Mouse (Mus musculus): Measurements from ENCODE around the gene Bmp2k.

GRCm38 (mm10) chr5:96964062-96965028 lies 33.1 kb upstream of the Bmp2k start:
- TF ChIP-seq CTCF (IDR thresholded peaks at IDR 0.05; ENCODE audit: insufficient read depth, low read length) (no peak), POLR2A (IDR thresholded peaks at IDR 0.05; ENCODE audit: borderline replicate concordance, extremely low read depth, low read depth, low read length) (no peak)
